Mouse (Mus musculus) MEL (cell line): ENCODE data around the gene Tcea3. TPM values are rescaled to one million over a fixed set of nuclear protein-coding genes. Genes with fewer than 3 reads are reported as not detected.

ENCODE experiments used
- DNase-seq: peaks from one replicate; pipeline ENCODE4 v3.0.0; 2011; ENCODE audit warnings: low read depth, low spot score
- H3K27ac ChIP-seq: 2 replicates; pipeline ENCODE4 v1.5.1; 2012; ENCODE audit warnings: low read depth, mild to moderate bottlenecking, control low read depth, low read length, moderate library complexity; ENCODE audit not compliant: control insufficient read depth
- H3K27me3 ChIP-seq, 2 experiments: fragments of 150-350 bp in 1 of 2; sonication (generic) in 1 of 2; 2 replicates each; pipeline ENCODE4 v1.6.1; 2012; ENCODE audit warnings: low read length in 2 of 2, mild to moderate bottlenecking in 2 of 2, improper control_type of control experiment in 1 of 2, moderate library complexity in 1 of 2; ENCODE audit not compliant: insufficient read depth in 2 of 2, control insufficient read depth in 1 of 2
- H3K36me3 ChIP-seq, 2 experiments: 2 replicates each; pipeline ENCODE4 v1.6.1; 2012 to 2014; ENCODE audit warnings: low read length in 2 of 2, improper control_type of control experiment in 1 of 2, inconsistent platforms in 1 of 2, mild to moderate bottlenecking in 1 of 2; ENCODE audit not compliant: insufficient read depth in 2 of 2, control insufficient read depth in 1 of 2
- H3K4me1 ChIP-seq, 2 experiments: fragments of 150-350 bp in 1 of 2; sonication (generic) in 1 of 2; 2 replicates each; pipeline ENCODE4 v1.6.1; 2012; ENCODE audit warnings: low read length in 2 of 2, improper control_type of control experiment in 1 of 2, mild to moderate bottlenecking in 1 of 2; ENCODE audit not compliant: insufficient read depth in 2 of 2, control insufficient read depth in 1 of 2
- H3K4me3 ChIP-seq, 2 experiments: fragments of 150-350 bp in 1 of 2; sonication (generic) in 1 of 2; 2 replicates each; pipeline ENCODE4 v1.5.1; 2012; ENCODE audit warnings: low read depth in 2 of 2, low read length in 2 of 2, mild to moderate bottlenecking in 2 of 2, moderate library complexity in 2 of 2, control low read depth in 1 of 2, improper control_type of control experiment in 1 of 2; ENCODE audit not compliant: control insufficient read depth in 1 of 2, insufficient read depth in 1 of 2
- H3K79me2 ChIP-seq: 2 replicates; pipeline ENCODE4 v1.6.1; 2012; ENCODE audit warnings: mild to moderate bottlenecking, low read length, moderate library complexity; ENCODE audit not compliant: control insufficient read depth, poor library complexity, insufficient read depth
- H3K9ac ChIP-seq: 2 replicates; pipeline ENCODE4 v1.6.1; 2012; ENCODE audit warnings: low read depth, mild to moderate bottlenecking, control low read depth, low read length, moderate library complexity; ENCODE audit not compliant: control insufficient read depth, poor library complexity, severe bottlenecking
- H3K9me3 ChIP-seq: fragments of 150-350 bp; sonication (generic); replicated peaks from 2 replicates; pipeline ENCODE4 v1.6.1; 2012; ENCODE audit warnings: mild to moderate bottlenecking, low read length, improper control_type of control experiment, moderate library complexity; ENCODE audit not compliant: insufficient read depth
- CHD1 ChIP-seq: IDR thresholded peaks from 2 replicates; pipeline ENCODE4 v1.6.1; 2012; ENCODE audit warnings: low read depth, mild to moderate bottlenecking, inconsistent platforms, low read length, improper control_type of control experiment
- EP300 ChIP-seq, 2 experiments: IDR thresholded peaks; 2 replicates each; pipeline ENCODE4 v1.6.1; 2011; ENCODE audit warnings: improper control_type of control experiment in 2 of 2, low read length in 2 of 2, low read depth in 1 of 2, mild to moderate bottlenecking in 1 of 2
- GATA1 ChIP-seq: IDR thresholded peaks from 2 replicates; pipeline ENCODE4 v1.6.1; 2011; ENCODE audit warnings: low read depth, low read length, improper control_type of control experiment
- JUND ChIP-seq: IDR thresholded peaks from 2 replicates; pipeline ENCODE4 v1.6.1; 2011; ENCODE audit warnings: low read depth, mild to moderate bottlenecking, improper control_type of control experiment, low read length
- MAX ChIP-seq: IDR thresholded peaks from 2 replicates; pipeline ENCODE4 v1.6.1; 2011; ENCODE audit warnings: low read length, improper control_type of control experiment
- MEF2A ChIP-seq: IDR thresholded peaks from 2 replicates; pipeline ENCODE4 v1.6.1; 2014; ENCODE audit warnings: low read depth, mild to moderate bottlenecking, inconsistent platforms, low read length, improper control_type of control experiment; ENCODE audit not compliant: poor library complexity, insufficient replicate concordance, severe bottlenecking; ENCODE audit errors: extremely low read depth
- MYB ChIP-seq: IDR thresholded peaks from 2 replicates; pipeline ENCODE4 v1.6.1; 2011; ENCODE audit warnings: mild to moderate bottlenecking, low read depth, low read length, improper control_type of control experiment
- NELFE ChIP-seq: IDR thresholded peaks from 2 replicates; pipeline ENCODE4 v1.6.1; 2011; ENCODE audit warnings: low read depth, low read length, improper control_type of control experiment
- TAL1 ChIP-seq: IDR thresholded peaks from 2 replicates; pipeline ENCODE4 v1.6.1; 2012; ENCODE audit warnings: mild to moderate bottlenecking, inconsistent platforms, low read length, moderate library complexity, mixed read lengths
- UBTF ChIP-seq: IDR thresholded peaks from 2 replicates; pipeline ENCODE4 v1.6.1; 2012; ENCODE audit warnings: low read depth, mild to moderate bottlenecking, inconsistent platforms, low read length, improper control_type of control experiment, moderate library complexity, borderline replicate concordance; ENCODE audit not compliant: insufficient read depth
- USF1 ChIP-seq: IDR thresholded peaks from 2 replicates; pipeline ENCODE4 v1.6.1; 2014; ENCODE audit warnings: low read depth, mild to moderate bottlenecking, inconsistent platforms, low read length, improper control_type of control experiment, moderate library complexity
- ZC3H11A ChIP-seq: IDR thresholded peaks from 2 replicates; pipeline ENCODE4 v1.6.1; 2012; ENCODE audit warnings: low read depth, mild to moderate bottlenecking, inconsistent platforms, low read length, improper control_type of control experiment
- ZMIZ1 ChIP-seq: IDR thresholded peaks from 2 replicates; pipeline ENCODE4 v1.6.1; 2012; ENCODE audit warnings: low read depth, mild to moderate bottlenecking, inconsistent platforms, low read length, improper control_type of control experiment, moderate library complexity
- polyA plus RNA-seq, 2 experiments: library from polyadenylated mRNA; stranded (reverse) in 1 of 2; unstranded in 1 of 2; fragments of >175 nt in 1 of 2; fragments of >200 nt in 1 of 2; gene quantifications; 2 replicates each; pipeline versions ENCODE4 v1.2.1 to v1.2.4; 2012; ENCODE audit warnings: low replicate concordance in 2 of 2, low read depth in 1 of 2; ENCODE audit not compliant: insufficient read length in 2 of 2, insufficient read depth in 1 of 2, missing spikeins in 1 of 2
- total RNA-seq: library from RNA; depleted of rRNA; stranded (reverse); fragments of 300-350 nt; gene quantifications from 2 replicates; pipeline ENCODE4 v1.2.3, GENCODE M21; 2012

Tcea3 gene
- total and polyA plus RNA-seq, 3 experiments: not detected

GRCm38 (mm10) chr4:136283783-136284182, 36.3 kb downstream of the Tcea3 start:
- Histone ChIP-seq H3K27me3 (peaks cover 0 to 2% of the 10 kb centered on the region in 2 experiments), H3K9ac (no peak overlapping the region), H3K4me3 (no peak overlapping the region), H3K79me2 (peaks cover 4% of the 10 kb centered on the region), H3K27ac (no peak overlapping the region), H3K9me3 (no peaks in the 10 kb centered on the region), H3K4me1 (peaks cover 0 to 11% of the 10 kb centered on the region in 2 experiments; a peak in 2 of 4 replicates), H3K36me3 (peaks cover 2 to 10% of the 10 kb centered on the region in 2 experiments; a peak in 3 of 4 replicates)
- peak; percentile 44 for DNase-seq
- TF ChIP-seq TAL1 (no peak), JUND (0 out of 2 replicates have a peak, but pooled peaks have one; percentile 16)

GRCm38 (mm10) chr4:136284455-136284854, 36.9 kb downstream of the Tcea3 start, which contains the start of gene Zfp46:
Gene Zfp46, plus strand, starts transcription at chr4:136284683.
- Histone ChIP-seq H3K4me1 (peaks cover 0 to 11% of the 10 kb centered on the region in 2 experiments; a peak in 2 of 4 replicates), H3K79me2 (peaks cover 4% of the 10 kb centered on the region), H3K9me3 (no peaks in the 10 kb centered on the region), H3K36me3 (peaks cover 2 to 10% of the 10 kb centered on the region in 2 experiments; a peak in 3 of 4 replicates), H3K9ac (peak within 1 kb of the TSS; percentile 74), H3K27ac (peak within 1 kb of the TSS; percentile 62), H3K27me3 (no peaks in the 10 kb centered on the region; a peak in 3 of 4 replicates), H3K4me3 (peak within 1 kb of the TSS; percentile 76 to 95)
- peak; percentile 81 for DNase-seq
- TF ChIP-seq GATA1 (no peak), ZC3H11A (no peak), MEF2A (peak; percentile 53; the same call in 1 of the 2 replicates), MYB (no peak), NELFE (no peak; the same call in 1 of the 2 replicates), EP300 (IDR thresholded peaks at IDR 0.05; ENCODE audit: low read depth in 1 of 2, low read length in 2 of 2) (no peak), JUND (no peak), CHD1 (no peak)

GRCm38 (mm10) chr4:136284891-136285290, 37.4 kb downstream of the Tcea3 start:
- Histone ChIP-seq H3K9ac (peak overlapping the region; percentile 72), H3K27ac (peak overlapping the region; percentile 28; the same call in 1 of the 2 replicates), H3K79me2 (peaks cover 4% of the 10 kb centered on the region), H3K27me3 (no peaks in the 10 kb centered on the region; a peak in 2 of 4 replicates), H3K4me1 (peaks cover 0 to 11% of the 10 kb centered on the region in 2 experiments; a peak in 2 of 4 replicates), H3K36me3 (peaks cover 2 to 10% of the 10 kb centered on the region in 2 experiments; a peak in 3 of 4 replicates), H3K9me3 (no peaks in the 10 kb centered on the region), H3K4me3 (peak overlapping the region; percentile 76 to 95)
- DNase-seq: no peak
- TF ChIP-seq UBTF (no peak), MAX (no peak), USF1 (no peak), ZMIZ1 (peak; percentile 26; the same call in 1 of the 2 replicates)
